Mouse (Mus musculus) lung, postnatal 0 days (tissue): ENCODE measurements around the gene Pik3c2a. TPM values are rescaled to one million over a fixed set of nuclear protein-coding genes. Genes with fewer than 3 reads are reported as not detected.

Experiments used
- ATAC-seq: fragments of 200-750 bp; cut with Nextera tagmentation; 2 replicates; pipeline ENCODE4 v1.8.0; 2017; ENCODE audit warnings: moderate library complexity
- DNase-seq: peaks from one replicate; pipeline ENCODE4 v3.0.0-alpha.2; 2016; ENCODE audit warnings: low spot score
- H3K27ac ChIP-seq: fragments of 300-500 bp; sonication (generic); 2 replicates; pipeline ENCODE4 v1.5.1; 2014; ENCODE audit warnings: antibody characterized with exemption, mild to moderate bottlenecking, low read length, mixed read lengths
- H3K27me3 ChIP-seq: fragments of 300-500 bp; sonication (generic); replicated peaks from 2 replicates; pipeline ENCODE4 v1.6.1; 2014; ENCODE audit warnings: low read length, mixed read lengths; ENCODE audit not compliant: insufficient read depth
- H3K36me3 ChIP-seq: fragments of 300-500 bp; sonication (generic); 2 replicates; pipeline ENCODE4 v1.6.1; 2014; ENCODE audit warnings: low read length, mixed read lengths; ENCODE audit not compliant: insufficient read depth
- H3K4me1 ChIP-seq: fragments of 300-500 bp; sonication (generic); 2 replicates; pipeline ENCODE4 v1.6.1; 2014; ENCODE audit warnings: antibody characterized with exemption, low read depth, low read length, mixed read lengths; ENCODE audit not compliant: insufficient read depth
- H3K4me2 ChIP-seq: fragments of 300-500 bp; sonication (generic); replicated peaks from 2 replicates; pipeline ENCODE4 v1.6.1; 2014; ENCODE audit warnings: low read depth, mild to moderate bottlenecking, low read length, moderate library complexity, mixed read lengths
- H3K4me3 ChIP-seq: fragments of 300-500 bp; sonication (generic); 2 replicates; pipeline ENCODE4 v1.5.1; 2014; ENCODE audit warnings: low read depth, low read length
- H3K9ac ChIP-seq: fragments of 300-500 bp; sonication (generic); replicated peaks from 2 replicates; pipeline ENCODE4 v1.6.1; 2014; ENCODE audit warnings: low read depth, mild to moderate bottlenecking
- H3K9me3 ChIP-seq: fragments of 300-500 bp; sonication (generic); 2 replicates; pipeline ENCODE4 v1.6.1; 2016; ENCODE audit warnings: low read length, mixed read lengths
- CTCF ChIP-seq: IDR thresholded peaks from 2 replicates; pipeline ENCODE4 v1.5.1; 2016; ENCODE audit warnings: antibody characterized with exemption, mild to moderate bottlenecking
- EP300 ChIP-seq: IDR thresholded peaks from 2 replicates; pipeline ENCODE4 v1.6.1; 2016; ENCODE audit warnings: antibody characterized with exemption, mild to moderate bottlenecking, control low read depth
- WGBS: fragments of 180-500 bp; shearing (Covaris S2); extraction: QIAGEN DNeasy Blood & Tissue Kit; methylation state at CpG from one replicate; pipeline ENCODE4 v1.1.7; 2014; 5-methylcytosine and 5-hydroxymethylcytosine counted together
- polyA plus RNA-seq: library from polyadenylated mRNA; unstranded; fragments of >200 nt; fragmentation: Nextera tagmentation; extraction: Ambion mirVana; gene quantifications from 2 replicates; pipeline ENCODE4 v1.2.1, GENCODE M21; 2015

Pik3c2a gene
- 12.7 and 17.1 TPM in 2 replicates for polyA plus RNA-seq

- Histone ChIP-seq H3K9ac (peak within 1 kb of the TSS; percentile 87), H3K4me1 (peaks cover 4% of the 10 kb centered on the region; the same call in 1 of the 2 replicates), H3K9me3 (no peaks in the 10 kb centered on the region), H3K36me3 (no peaks in the 10 kb centered on the region), H3K27ac (peak within 1 kb of the TSS; percentile 96), H3K4me2 (peak within 1 kb of the TSS; percentile 89), H3K27me3 (no peaks in the 10 kb centered on the region), H3K4me3 (peak within 1 kb of the TSS; percentile 87)
- ATAC-seq (peak; percentile 97), DNase-seq (peak; percentile 98)
- 3% methylated on average over 48 of the region's 72 CpGs for WGBS
- TF ChIP-seq CTCF (no peak), EP300 (no peak)
These were observed at the start of gene Pik3c2a for GRCm38 (mm10) chr7:116443004-116443696. TSS of gene Pik3c2a (minus strand) at chr7:116443449.

DNA sequence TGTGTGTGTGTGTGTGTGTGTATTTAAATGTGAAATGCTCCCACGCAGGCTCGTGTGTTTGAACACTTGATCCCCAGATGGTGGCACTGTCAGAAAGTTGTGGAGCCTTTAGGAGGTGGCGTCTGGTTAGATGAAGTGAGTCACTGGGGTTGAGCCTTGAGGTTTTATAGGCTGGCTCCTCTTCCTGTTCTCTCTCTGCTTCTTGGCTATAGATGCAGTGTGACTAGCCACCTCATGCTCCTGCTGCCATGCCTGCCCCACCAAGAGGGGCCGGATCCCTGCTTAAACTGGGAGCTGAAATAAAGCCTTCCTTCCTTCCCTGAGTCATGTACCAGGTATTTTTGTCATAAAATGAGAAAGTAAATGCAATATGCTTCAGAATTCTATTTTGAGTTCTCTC lies 47.9 kb upstream of the Pik3c2a start:
- ATAC-seq (no peak), DNase-seq (no peak)
- H3K27ac ChIP-seq, result no peak overlapping the region
- H3K4me3 ChIP-seq, result no peak overlapping the region
- no peak overlapping the region for H3K4me2 ChIP-seq
- H3K9me3 ChIP-seq, result no peaks in the 10 kb centered on the region
- WGBS, result 65% methylated on average over 4 of the region's 4 CpGs
- H3K9ac ChIP-seq, result no peak overlapping the region
- H3K36me3 ChIP-seq, result no peaks in the 10 kb centered on the region
- no peaks in the 10 kb centered on the region for H3K27me3 ChIP-seq
- H3K4me1 ChIP-seq, result no peaks in the 10 kb centered on the region
- no peak for TF ChIP-seq CTCF
- TF ChIP-seq EP300, result no peak

DNA sequence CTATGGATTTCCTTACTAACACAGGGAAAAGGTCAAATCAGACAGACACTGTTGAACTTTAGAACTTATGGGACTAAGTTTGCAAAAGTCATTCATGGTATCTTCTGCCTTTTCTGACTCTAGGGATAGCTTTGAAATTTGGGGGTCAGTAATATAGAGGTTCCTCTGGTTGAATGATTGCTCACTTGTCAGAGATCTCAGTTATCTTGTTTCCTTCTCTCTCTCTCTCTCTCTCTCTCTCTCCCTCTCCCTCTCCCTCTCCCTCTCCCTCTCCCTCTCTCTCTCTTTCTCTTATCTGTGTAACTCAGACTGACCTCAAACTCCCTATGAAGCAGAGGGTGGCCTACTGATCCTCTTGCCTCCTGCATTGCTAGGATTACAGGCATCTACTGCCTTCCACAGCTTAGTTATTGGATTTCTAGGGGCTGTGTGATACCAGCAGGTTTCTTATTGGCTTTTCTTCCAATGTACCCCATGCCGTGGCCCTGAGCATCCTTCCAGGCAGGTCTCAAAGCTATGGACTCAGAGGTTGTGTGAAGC lies 41.9 kb upstream of the Pik3c2a start:
- no peak overlapping the region for H3K4me3 ChIP-seq
- H3K27ac ChIP-seq, result peak overlapping the region; percentile 48; the same call in 1 of the 2 replicates
- DNase-seq (no peak), ATAC-seq (no peak)
- H3K9me3 ChIP-seq, result no peaks in the 10 kb centered on the region
- H3K9ac ChIP-seq, result no peak overlapping the region
- H3K4me2 ChIP-seq, result no peak overlapping the region
- no peaks in the 10 kb centered on the region for H3K4me1 ChIP-seq
- H3K27me3 ChIP-seq, result no peaks in the 10 kb centered on the region
- TF ChIP-seq CTCF, result no peak
- no peak for TF ChIP-seq EP300
- 71% methylated on average over 1 of the region's 1 CpGs for WGBS
- no peaks in the 10 kb centered on the region for H3K36me3 ChIP-seq

DNA sequence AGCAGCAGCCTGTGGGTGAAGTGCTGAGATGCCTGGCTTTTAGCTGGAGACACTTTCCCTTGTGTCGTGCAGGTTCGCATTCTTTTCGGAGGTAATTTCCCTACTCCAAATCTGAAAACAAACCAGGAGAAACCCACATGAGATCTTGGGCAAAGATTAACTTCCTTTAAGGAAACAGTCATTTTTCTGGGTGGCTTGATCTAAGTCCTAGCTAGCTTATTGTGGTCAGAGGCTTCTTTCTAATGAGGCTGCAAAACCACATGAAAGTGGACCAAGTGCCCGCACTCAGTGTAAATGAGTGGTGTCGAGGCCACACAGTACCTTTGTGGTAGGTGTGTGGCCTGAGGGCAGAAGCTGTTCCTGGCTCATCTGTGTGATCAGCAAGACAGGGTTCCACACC lies 41.0 kb upstream of the Pik3c2a start:
- H3K36me3 ChIP-seq, result no peaks in the 10 kb centered on the region
- H3K27me3 ChIP-seq, result no peaks in the 10 kb centered on the region
- 34% methylated on average over 5 of the region's 5 CpGs for WGBS
- H3K9me3 ChIP-seq, result no peaks in the 10 kb centered on the region
- ATAC-seq (peak; percentile 70), DNase-seq (peak; percentile 77)
- H3K4me2 ChIP-seq, result no peak overlapping the region
- no peak overlapping the region for H3K9ac ChIP-seq
- H3K4me3 ChIP-seq, result no peak overlapping the region
- H3K27ac ChIP-seq, result peak overlapping the region; percentile 48
- H3K4me1 ChIP-seq, result no peaks in the 10 kb centered on the region
- TF ChIP-seq CTCF (no peak), EP300 (no peak)

- H3K4me3 ChIP-seq, result no peak overlapping the region
- no peak overlapping the region for H3K9ac ChIP-seq
- no peak overlapping the region for H3K4me2 ChIP-seq
- no peak overlapping the region for H3K27ac ChIP-seq
- no peaks in the 10 kb centered on the region for H3K27me3 ChIP-seq
- ATAC-seq (peak; percentile 68), DNase-seq (peak; percentile 57)
- H3K9me3 ChIP-seq, result no peaks in the 10 kb centered on the region
- TF ChIP-seq EP300 (no peak), CTCF (no peak)
- no peaks in the 10 kb centered on the region for H3K4me1 ChIP-seq
- WGBS, result 49% methylated on average over 5 of the region's 5 CpGs
- no peaks in the 10 kb centered on the region for H3K36me3 ChIP-seq
These were observed 40.5 kb upstream of the Pik3c2a start for GRCm38 (mm10) chr7:116483782-116484181.

DNA sequence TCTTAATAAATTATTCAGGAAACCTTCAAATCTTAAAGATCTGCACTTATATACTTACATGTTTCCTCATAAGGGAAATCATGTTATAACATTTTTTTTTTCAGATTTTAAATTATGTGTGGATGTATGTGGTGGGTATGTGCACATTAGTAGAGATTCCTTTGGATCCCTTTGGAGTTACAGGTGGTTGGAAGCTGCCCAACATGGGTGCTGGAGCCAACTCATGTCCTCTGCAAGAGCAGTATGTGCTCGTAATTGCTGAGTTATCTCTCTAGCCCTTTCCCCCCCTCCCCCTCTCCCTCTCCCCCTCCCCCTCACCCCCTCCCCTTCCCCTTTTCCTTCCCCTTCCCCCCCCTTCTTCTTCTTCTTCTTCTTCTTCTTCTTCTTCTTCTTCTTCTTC lies 39.9 kb upstream of the Pik3c2a start:
- H3K36me3 ChIP-seq, result no peaks in the 10 kb centered on the region
- 5% methylated on average over 1 of the region's 1 CpGs for WGBS
- ATAC-seq, result no peak

More for the DNA sequence above, 39.9 kb upstream of the Pik3c2a start:
- DNase-seq, result no peak
- TF ChIP-seq EP300 (no peak), CTCF (no peak)
- Histone ChIP-seq H3K27me3 (no peaks in the 10 kb centered on the region), H3K9ac (no peak overlapping the region), H3K27ac (no peak overlapping the region), H3K4me3 (no peak overlapping the region), H3K9me3 (no peaks in the 10 kb centered on the region), H3K4me2 (no peak overlapping the region), H3K4me1 (no peaks in the 10 kb centered on the region)
